Mouse (Mus musculus) left cerebral cortex, adult 9 months (tissue): ENCODE measurements at regions not wholly inside any gene's neighbourhood (a gene's known extent, or its start where the extent isn't known, plus 50 kb on each side); places are given as distances from the start of the nearest gene placed in this dataset.

Experiments used
- DNase-seq, 2 experiments: peaks; one replicate each; pipeline ENCODE4 v3.0.0; 2022; ENCODE audit warnings: low spot score in 2 of 2

GRCm38 (mm10) chr14:71894811-71895210 lies 596.8 kb downstream of the Gm9195 start:
- DNase-seq, result peak; percentile 13 to 29

GRCm38 (mm10) chr14:71893361-71893760 lies 598.3 kb downstream of the Gm9195 start:
- DNase-seq, result no peak

DNA sequence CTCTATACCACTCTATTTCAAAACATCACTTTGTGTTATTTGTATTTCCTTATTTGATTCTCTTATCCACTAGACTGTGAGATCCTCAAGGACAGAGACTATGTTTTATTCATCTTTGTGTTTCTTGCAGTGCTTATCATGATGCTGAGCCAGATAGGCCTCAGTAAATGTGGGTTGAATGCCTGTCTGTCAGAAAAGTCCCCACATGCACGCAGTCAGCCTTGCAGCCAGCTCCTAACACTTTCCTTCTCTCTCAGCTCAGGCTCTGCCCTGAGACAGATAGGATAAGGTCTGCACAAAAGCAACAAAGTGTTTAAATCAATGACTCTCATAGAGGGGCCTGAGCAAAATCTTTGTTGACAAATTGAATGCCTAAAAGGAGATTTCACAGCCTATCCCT lies 600.0 kb downstream of the Gm9195 start:
- DNase-seq, result no peak

DNA sequence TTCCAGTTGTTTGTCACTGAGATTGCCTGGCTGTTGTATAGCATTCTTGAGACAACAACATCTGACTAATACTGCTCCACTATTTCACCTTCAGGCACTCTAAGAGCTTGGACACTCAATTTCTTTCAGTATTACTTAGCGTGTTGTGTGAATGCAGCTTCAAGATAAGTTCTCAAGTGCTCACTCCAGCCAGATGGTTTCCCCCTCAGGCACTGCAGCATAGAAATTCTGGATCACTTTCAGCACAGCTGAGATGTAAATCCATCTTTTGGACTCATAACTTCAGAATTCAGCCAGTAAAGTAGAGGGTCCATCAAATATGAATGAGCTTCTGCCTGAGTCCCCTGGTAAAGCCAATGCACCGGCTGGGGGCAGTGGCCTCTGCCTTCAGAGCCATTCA lies 608.8 kb downstream of the Gm9195 start:
- DNase-seq, result peak in 1 of 2 experiments; percentile 9

GRCm38 (mm10) chr14:71845546-71845945 lies 646.1 kb downstream of the Gm9195 start:
- no peak for DNase-seq

DNA sequence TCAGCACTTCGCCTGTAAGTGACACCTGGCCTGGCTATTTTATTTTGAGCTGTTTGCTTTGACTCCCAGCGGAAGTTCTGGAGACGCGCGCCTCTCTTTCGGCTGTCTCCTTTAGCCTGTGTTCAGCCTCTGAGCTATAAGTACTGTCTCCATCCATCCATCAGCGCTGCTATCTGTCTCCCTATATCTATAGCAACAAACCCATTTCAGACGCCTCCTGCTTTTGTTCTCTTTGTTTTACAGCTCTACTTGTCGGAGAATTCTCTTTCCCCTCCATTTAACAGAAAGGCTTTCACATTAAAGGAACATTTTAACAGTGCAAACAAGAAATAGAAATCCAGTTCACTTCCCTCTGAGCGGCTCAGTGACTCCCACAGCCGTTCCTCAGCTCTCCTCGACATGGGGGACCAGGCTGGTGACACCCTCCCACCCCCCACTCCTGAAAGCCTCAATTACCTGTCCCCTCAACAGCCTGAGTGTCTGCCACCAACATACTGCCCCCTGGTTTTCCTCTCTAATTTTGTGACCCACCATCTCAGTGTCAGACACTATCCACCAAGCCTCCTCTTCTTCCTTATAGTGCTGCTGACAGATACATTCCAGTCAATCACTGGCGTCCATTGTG lies 682.7 kb downstream of the Gm9195 start:
- DNase-seq, result no peak

GRCm38 (mm10) chr14:71805624-71806023 lies 686.0 kb downstream of the Gm9195 start:
- peak in 1 of 2 experiments; percentile 29 for DNase-seq

DNA sequence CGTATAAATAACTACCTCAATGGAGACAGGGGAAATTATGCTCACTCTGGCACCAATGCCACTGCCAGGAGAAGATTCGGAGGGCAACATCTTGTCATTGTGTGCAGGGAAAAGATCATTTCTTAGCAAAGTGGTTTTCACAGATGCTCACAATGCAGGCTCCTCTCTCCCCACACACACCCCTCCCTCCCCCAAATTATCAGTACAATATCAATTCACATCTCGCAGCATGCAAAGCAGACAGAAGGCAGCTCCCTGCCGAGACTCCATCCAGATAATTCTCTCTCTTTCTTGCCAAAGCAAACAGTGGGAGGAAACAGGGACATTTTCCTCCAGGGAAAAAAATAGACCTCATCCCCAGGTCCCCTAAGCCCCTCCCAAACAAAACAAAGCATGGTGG lies 691.8 kb downstream of the Gm9195 start:
- DNase-seq, result peak in 1 of 2 experiments; percentile 19

DNA sequence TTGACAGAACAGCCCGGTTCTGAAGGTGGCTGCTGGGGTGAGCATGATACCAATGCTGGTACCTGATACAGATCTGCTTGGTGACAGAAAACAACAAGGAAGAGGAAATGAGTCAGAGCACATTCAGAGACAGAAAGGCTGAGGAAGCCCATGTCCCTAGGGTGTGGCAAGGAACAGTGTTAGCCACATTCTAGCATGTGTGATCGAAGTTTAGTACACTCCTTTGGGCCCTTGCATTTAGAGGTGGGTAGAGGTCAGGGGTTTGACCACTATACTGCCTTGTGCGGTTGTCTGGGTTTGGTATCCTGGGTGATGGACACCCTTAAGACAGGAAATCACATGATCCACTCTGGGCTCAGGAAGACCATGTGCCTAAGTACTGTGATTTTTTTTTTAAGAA lies 695.9 kb downstream of the Gm9195 start:
- DNase-seq, result no peak

DNA sequence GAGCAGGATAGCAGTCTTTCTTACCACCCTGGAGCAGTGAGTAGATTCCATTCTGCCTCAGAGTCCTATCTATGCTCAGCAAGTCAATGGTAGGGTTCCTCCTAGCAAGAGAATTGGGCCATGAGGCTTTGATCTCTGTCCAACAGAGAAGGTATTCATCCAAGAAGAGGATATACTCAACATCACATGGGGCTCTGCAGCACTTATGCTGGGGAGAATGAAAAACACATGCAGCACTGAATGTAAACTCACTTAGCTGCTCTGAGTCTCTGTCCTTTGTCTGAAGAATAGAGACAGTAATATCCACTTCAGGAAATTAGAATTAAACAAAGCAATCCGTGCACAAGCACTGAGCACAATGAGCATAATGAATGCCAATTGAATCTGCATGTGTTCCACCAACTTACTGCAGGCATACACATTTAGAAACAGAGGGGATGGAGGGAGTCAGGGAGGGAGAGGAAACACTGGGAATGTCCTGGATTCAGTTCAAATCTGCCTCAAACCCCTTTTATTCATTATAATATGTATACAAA lies 714.6 kb downstream of the Gm9195 start:
- no peak for DNase-seq

GRCm38 (mm10) chr14:71766856-71767255 lies 724.8 kb downstream of the Gm9195 start:
- no peak for DNase-seq

GRCm38 (mm10) chr14:71728542-71728941 lies 763.1 kb downstream of the Gm9195 start:
- DNase-seq, result peak; percentile 87 to 88

DNA sequence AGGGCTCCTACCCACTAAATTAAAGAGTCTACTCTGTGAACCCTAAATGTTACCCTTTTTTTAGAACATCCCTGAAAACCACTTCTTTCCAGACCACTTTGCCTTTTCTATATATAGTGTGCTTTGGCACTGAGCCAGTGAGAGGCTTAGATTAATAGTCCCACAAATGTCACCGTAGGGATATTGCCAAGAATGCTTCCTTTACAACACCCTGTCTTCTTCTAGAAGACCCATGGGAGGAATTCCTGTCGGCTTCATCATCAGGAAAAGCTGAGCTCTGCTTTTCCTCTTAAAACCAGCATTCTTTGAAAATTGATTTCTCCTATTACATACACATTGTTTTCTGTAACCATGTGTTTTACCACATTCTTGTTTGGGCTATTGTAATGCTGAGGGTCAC lies 768.1 kb downstream of the Gm9195 start:
- no peak for DNase-seq

DNA sequence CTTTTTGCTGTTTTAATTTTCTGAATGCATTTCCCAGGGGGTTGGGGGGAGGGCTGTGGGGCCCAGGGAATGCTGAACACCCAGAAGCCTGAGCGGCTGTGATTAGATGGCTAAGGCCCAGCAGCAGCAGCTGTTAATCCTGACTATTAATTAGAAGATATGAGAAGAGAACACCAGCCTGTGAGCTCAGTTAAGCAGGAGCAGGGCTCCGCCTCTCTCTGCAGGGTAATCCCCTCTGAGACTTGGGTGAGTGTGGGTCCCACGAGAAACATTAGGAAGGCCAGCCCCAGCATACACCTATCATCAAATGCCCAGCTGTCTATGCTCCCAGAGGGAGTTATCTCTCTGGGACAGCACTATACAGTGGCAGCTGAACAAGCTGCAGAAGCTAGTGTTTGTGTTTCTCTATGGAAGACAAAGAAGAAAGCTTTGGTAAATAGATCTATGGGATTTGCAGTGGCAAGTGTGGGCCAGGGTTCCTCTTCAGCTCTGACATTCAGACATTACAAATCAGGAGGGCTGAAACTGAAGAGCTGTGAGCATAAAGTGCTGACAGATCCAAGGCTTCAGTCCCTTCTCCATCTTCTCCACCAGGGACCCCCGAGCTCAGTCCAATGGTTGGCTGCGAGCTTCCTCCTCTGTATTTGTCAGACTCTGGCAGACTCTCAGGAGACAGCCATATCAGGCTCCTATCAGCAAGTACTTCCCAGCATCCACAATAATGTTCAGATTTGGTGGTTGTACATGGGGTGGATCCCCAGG lies 781.9 kb downstream of the Gm9195 start:
- DNase-seq, result no peak

DNA sequence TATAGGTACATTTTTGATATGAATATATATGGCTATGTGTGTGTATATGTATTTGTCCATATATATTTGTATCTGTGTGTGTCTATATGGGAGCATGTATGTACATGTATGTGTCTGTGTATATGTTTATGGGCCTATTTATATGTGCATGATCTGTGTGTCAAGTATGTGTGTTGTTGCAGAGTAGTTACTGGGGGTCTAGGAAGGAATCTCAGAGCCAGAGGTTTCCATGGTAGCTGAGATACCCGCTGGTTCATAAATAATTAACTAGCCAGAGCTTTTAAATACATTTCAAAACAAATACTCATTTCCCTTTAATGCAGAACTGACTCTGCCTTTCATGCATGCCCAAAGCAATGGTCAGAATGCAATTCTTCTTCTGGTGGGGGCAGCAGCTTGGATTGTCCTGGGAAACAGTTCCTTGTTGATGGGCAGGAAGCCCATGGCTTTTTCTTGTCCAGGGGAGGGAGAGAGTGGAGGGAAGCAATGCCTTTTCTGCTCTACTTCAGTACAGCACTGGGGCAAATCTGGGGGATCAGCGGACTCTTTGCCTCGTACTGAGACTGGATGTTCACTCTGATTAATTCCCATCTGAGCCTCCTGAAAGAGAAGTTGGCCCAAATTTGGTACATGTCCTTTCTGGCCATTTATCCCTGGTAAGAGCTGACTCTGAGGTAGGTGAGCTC lies 798.7 kb downstream of the Gm9195 start:
- no peak for DNase-seq

DNA sequence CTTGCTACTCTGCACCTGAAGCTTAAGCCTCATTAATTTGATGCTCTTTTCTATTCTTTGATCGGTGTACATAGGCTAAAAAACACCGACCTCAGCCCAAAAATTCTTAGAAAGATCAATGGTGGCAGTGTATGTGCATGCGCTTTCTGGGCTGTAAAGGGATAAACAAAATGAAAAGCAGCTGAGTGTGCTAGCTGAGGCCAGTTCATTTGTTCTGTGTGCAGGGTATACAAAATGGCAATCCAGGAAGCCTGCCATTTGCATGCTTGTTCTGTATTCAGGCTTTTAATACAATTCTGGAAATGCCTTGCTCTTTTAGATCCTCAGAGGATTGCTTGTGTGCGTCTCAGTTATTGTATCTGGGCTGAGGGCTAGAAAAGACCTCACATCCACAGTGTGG lies 817.1 kb downstream of the Gm9195 start:
- no peak for DNase-seq

DNA sequence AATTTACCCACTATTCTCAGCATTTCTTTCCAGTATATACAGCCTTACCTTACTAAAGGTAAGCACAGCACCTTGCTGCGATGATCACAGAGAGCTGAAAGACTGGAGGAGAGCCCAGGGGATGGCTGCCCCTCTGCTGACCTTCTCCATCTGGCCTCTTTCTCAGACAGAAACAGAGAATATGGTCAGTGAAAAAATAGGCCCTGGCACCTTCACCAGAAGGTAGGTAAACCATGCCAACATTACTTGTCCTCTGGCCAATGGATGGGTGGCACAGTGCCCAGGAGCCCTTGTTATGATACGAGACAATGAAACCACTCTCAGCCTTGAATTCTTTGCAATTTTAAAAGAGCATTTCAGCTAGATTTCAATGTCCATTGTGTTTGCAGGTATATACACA lies 817.8 kb downstream of the Gm9195 start:
- DNase-seq, result peak in 1 of 2 experiments; percentile 28

- no peak for DNase-seq
These were observed 819.2 kb downstream of the Gm9195 start for GRCm38 (mm10) chr14:71672481-71672880.

DNA sequence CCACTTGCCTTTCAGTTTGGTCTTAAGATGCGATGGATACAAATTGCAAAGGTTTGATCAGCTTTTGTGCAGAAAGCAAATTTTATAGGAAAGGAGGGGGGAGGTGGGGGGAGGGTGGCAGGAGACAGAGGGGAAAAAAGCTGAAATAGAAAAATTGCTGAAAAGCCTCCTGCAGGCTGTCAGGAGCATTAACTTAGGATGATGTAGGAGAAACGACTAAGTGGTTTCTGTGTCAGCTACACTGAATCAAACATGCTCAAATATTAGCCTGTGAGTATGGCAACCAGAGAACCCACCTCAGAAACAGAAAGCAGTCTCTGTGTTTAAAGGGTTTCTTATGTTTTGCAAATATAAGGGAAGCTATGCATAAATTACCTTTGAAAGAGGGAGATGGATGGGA lies 819.6 kb downstream of the Gm9195 start:
- DNase-seq, result no peak

DNA sequence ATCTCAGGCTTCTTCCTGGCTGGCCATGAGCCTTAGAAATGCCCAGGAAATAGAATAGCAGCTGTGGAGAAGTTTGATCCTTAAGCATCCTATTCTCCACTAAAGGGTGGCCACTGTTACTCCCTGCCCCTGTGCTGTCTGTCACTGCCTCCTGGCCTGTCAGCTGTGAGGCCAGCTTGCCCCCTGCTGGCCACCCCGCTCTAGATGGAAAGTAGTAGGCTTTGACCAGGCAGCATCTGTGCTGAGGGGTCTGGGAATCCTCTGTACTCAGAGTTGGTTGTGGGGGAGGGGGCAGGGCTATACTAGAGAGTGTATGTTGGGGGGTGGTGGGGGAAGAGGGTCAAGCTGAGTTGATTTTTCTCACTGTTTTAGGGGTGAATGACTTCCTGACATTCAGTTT lies 821.2 kb downstream of the Gm9195 start:
- peak in 1 of 2 experiments; percentile 40 for DNase-seq

GRCm38 (mm10) chr14:71666656-71667055 lies 825.0 kb downstream of the Gm9195 start:
- DNase-seq, result no peak

DNA sequence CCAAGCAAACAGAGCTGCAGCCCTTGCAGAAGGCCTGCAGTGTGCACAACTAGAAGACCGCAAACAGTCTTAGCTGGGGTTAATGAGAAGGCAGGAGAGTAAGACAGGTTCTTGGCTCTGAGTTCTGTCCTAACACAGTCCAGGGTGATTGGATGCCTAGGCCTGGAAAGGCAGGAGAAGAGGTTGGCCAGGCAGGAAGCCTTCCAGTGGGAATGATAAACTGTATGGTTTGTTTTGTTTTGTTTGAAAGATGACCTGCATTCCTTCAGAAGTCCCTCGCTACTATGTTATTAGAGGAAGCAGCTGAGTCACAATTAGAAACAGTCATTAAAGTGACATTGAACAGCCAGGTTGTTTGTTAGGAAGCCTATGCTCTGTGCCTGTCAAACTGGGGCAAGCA lies 831.5 kb downstream of the Gm9195 start:
- no peak for DNase-seq
